Mouse (Mus musculus) heart, postnatal 0 days (tissue): ENCODE measurements around the gene Nlgn1. TPM values are rescaled to one million over a fixed set of nuclear protein-coding genes. Genes with fewer than 3 reads are reported as not detected.

Experiments used
- ATAC-seq: fragments of 200-750 bp; cut with Nextera tagmentation; 2 replicates; pipeline ENCODE4 v1.8.0; 2017; ENCODE audit warnings: low read depth, moderate number of reproducible peaks, moderate library complexity; ENCODE audit not compliant: insufficient read depth
- DNase-seq: peaks from one replicate; pipeline ENCODE4 v3.0.0-alpha.2; 2016; ENCODE audit warnings: low spot score
- H3K27ac ChIP-seq: fragments of 300-500 bp; sonication (generic); 2 replicates; pipeline ENCODE4 v1.5.1; 2014; ENCODE audit warnings: low read depth, mild to moderate bottlenecking
- H3K27me3 ChIP-seq: fragments of 300-500 bp; sonication (generic); 2 replicates; pipeline ENCODE4 v1.6.1; 2014; ENCODE audit warnings: low read length, mixed read lengths; ENCODE audit not compliant: control insufficient read depth, insufficient read depth
- H3K36me3 ChIP-seq: fragments of 300-500 bp; sonication (generic); replicated peaks from 2 replicates; pipeline ENCODE4 v1.6.1; 2014; ENCODE audit warnings: low read length, mixed read lengths; ENCODE audit not compliant: control insufficient read depth, insufficient read depth
- H3K4me1 ChIP-seq: fragments of 300-500 bp; sonication (generic); 2 replicates; pipeline ENCODE4 v1.6.1; 2014; ENCODE audit warnings: antibody characterized with exemption; ENCODE audit not compliant: control insufficient read depth, insufficient read depth
- H3K4me2 ChIP-seq: fragments of 300-500 bp; sonication (generic); 2 replicates; pipeline ENCODE4 v1.6.1; 2014; ENCODE audit warnings: low read depth, mild to moderate bottlenecking, low read length, moderate library complexity
- H3K4me3 ChIP-seq: fragments of 300-500 bp; sonication (generic); 2 replicates; pipeline ENCODE4 v1.5.1; 2014; ENCODE audit warnings: low read depth, low read length
- H3K9ac ChIP-seq: fragments of 300-500 bp; sonication (generic); replicated peaks from 2 replicates; pipeline ENCODE4 v1.6.1; 2014; ENCODE audit warnings: low read depth, low read length, mixed read lengths
- H3K9me3 ChIP-seq: fragments of 300-500 bp; sonication (generic); replicated peaks from 2 replicates; pipeline ENCODE4 v1.6.1; 2016; ENCODE audit warnings: low read length; ENCODE audit not compliant: control insufficient read depth
- CTCF ChIP-seq: IDR thresholded peaks from 2 replicates; pipeline ENCODE4 v1.5.1; 2016; ENCODE audit warnings: antibody characterized with exemption, control low read depth, low read depth
- EP300 ChIP-seq: IDR thresholded peaks from 2 replicates; pipeline ENCODE4 v1.6.1; 2016; ENCODE audit warnings: antibody characterized with exemption, low read depth
- WGBS: fragments of 180-500 bp; shearing (Covaris S2); extraction: QIAGEN DNeasy Blood & Tissue Kit; methylation state at CpG from one replicate; pipeline ENCODE4 v1.1.7; 2014; 5-methylcytosine and 5-hydroxymethylcytosine counted together
- polyA plus RNA-seq: library from polyadenylated mRNA; unstranded; fragments of >200 nt; fragmentation: Nextera tagmentation; extraction: Ambion mirVana; gene quantifications from 2 replicates; pipeline ENCODE4 v1.2.1, GENCODE M21; 2015
- total RNA-seq: library from RNA; depleted of rRNA; stranded (reverse); fragments of >200 nt; gene quantifications from 2 replicates; pipeline ENCODE4 v1.2.3, GENCODE M21; 2014; ENCODE audit warnings: low replicate concordance

Gene Nlgn1
- total and polyA plus RNA-seq, 2 experiments from 2014 or later = 0.08 TPM

GRCm38 (mm10) chr3:26333239-26333811 is 1.1 kb upstream of the Nlgn1 start:
- H3K4me2 ChIP-seq = peak overlapping the region; percentile 58
- H3K27me3 ChIP-seq = peaks cover 47% of the 10 kb centered on the region
- no peak overlapping the region for H3K9ac ChIP-seq
- H3K27ac ChIP-seq = no peak overlapping the region
- 0 out of 2 replicates have a peak, but pooled peaks cover 8% of the 10 kb centered on the region for H3K4me1 ChIP-seq
- TF ChIP-seq EP300 (no peak), CTCF (no peak)
- ATAC-seq (no peak), DNase-seq (no peak)
- no peaks in the 10 kb centered on the region for H3K36me3 ChIP-seq
- H3K4me3 ChIP-seq = peak overlapping the region; percentile 38
- WGBS = under 1% methylated on average over 40 of the region's 41 CpGs
- no peaks in the 10 kb centered on the region for H3K9me3 ChIP-seq

DNA sequence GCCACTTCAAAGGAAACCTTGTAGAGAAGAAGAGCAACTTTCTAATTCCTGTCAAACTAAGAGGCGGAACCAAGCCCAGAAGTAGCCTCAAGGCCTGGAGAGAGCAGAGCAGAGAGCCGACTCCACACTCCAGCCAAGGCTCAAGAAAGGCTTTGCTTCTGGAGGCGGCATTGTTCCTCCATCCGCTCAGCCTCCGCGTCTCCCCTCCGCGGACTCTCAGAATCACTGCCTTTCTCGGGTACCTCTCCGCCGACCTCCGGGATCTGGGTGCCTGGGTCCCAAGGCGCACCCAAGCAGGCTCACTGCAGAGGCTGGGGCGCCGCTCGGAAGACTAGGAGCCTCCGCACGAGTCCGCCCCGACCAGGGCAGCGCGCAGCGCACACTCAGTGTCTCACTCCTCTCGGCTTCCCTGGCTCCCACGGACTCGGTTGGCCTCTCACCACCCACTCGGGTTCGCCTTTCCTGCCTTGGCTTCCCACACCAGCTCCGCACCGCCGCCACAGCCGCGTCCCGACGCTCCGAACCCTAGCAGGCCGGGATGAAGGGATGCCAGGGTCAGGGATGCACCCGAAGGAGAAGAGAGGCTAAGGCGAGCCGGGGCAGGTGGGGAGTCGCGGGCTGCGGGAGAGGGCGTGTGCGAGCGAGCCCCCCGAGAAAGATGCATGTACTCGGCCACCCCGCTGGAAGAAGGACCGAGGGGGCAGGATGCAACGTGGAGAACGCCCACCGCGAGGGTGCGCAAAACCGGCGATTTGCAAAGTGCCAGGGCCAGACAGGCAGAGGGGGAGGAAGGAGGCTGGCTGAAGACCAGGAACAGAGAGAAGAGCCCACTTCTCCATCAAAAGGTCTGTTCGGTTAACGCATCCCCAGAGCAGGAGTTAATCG is 841 bp downstream of the Nlgn1 start:
- H3K27me3 ChIP-seq = peaks cover 47% of the 10 kb centered on the region

DNA sequence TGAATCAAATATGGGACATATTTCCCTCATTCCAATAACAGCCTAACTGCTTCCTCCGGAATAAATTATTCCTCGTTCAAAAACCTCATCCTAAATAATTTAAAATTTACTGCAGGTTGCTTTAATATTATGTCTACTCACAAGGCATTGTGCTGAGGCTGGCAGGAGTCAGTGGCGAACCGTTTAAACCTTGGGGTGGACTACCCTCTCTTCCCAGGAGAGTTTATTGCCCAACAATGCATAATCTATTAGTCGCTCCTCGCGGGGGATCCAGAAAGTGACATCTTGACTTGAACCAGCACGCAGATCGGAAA is 1.4 kb downstream of the Nlgn1 start:
- Histone ChIP-seq H3K4me3 (peak overlapping the region; percentile 41), H3K27ac (no peak overlapping the region), H3K4me1 (0 out of 2 replicates have a peak, but pooled peaks cover 8% of the 10 kb centered on the region), H3K4me2 (peak overlapping the region; percentile 64), H3K9ac (no peak overlapping the region), H3K36me3 (no peaks in the 10 kb centered on the region), H3K27me3 (peaks cover 47% of the 10 kb centered on the region), H3K9me3 (no peaks in the 10 kb centered on the region)
- DNase-seq (no peak), ATAC-seq (no peak)
- 13% methylated on average over 9 of the region's 9 CpGs for WGBS
- TF ChIP-seq EP300 (no peak), CTCF (no peak)

More for the DNA sequence above, 841 bp downstream of the Nlgn1 start:
- no peak overlapping the region for H3K9ac ChIP-seq
- no peaks in the 10 kb centered on the region for H3K9me3 ChIP-seq
- ATAC-seq (no peak), DNase-seq (no peak)
- TF ChIP-seq EP300 = no peak
- no peak for TF ChIP-seq CTCF
- H3K4me3 ChIP-seq = peak overlapping the region; percentile 41
- no peak overlapping the region for H3K27ac ChIP-seq
- under 1% methylated on average over 54 of the region's 60 CpGs for WGBS
- H3K36me3 ChIP-seq = no peaks in the 10 kb centered on the region
- H3K4me2 ChIP-seq = peak overlapping the region; percentile 64
- H3K4me1 ChIP-seq = 0 out of 2 replicates have a peak, but pooled peaks cover 8% of the 10 kb centered on the region

DNA sequence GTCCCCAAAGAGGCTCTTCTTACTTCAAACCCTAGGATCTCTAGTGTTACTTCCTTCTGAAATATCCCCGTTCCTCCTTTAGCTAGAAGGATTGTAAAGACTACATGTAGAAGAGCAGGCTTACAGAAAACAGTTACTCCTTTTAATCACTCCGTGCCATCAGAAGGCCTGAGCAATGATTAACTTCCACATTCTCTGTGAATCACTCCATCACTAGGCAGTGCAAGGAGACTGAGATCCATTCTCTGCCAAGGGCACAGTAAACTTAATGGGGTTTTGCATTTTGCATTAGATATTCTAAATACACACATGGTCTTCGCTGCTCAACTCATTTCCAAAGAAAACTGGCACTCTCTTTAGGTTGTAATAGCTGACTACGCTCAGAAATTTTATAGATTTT is 2.2 kb downstream of the Nlgn1 start:
- Histone ChIP-seq H3K4me1 (0 out of 2 replicates have a peak, but pooled peaks cover 8% of the 10 kb centered on the region), H3K9me3 (no peaks in the 10 kb centered on the region), H3K27ac (no peak overlapping the region), H3K27me3 (peaks cover 47% of the 10 kb centered on the region), H3K9ac (no peak overlapping the region), H3K4me3 (no peak overlapping the region), H3K36me3 (no peaks in the 10 kb centered on the region), H3K4me2 (no peak overlapping the region)
- ATAC-seq (no peak), DNase-seq (no peak)
- TF ChIP-seq CTCF (no peak), EP300 (no peak)
- WGBS = 68% methylated on average over 4 of the region's 4 CpGs

- ATAC-seq = no peak
- WGBS = 64% methylated on average over 1 of the region's 1 CpGs
Observed at GRCm38 (mm10) chr3:26324510-26324909, 7.8 kb downstream of the Nlgn1 start.

More at GRCm38 (mm10) chr3:26324510-26324909, 7.8 kb downstream of the Nlgn1 start:
- Histone ChIP-seq H3K36me3 (no peaks in the 10 kb centered on the region), H3K4me2 (no peak overlapping the region), H3K4me3 (no peak overlapping the region), H3K27ac (no peak overlapping the region), H3K4me1 (no peaks in the 10 kb centered on the region), H3K27me3 (no peaks in the 10 kb centered on the region), H3K9me3 (no peaks in the 10 kb centered on the region), H3K9ac (no peak overlapping the region)
- no peak for DNase-seq
- TF ChIP-seq CTCF (no peak), EP300 (no peak)
